Mouse (Mus musculus) cerebellum, adult 8-10 months (tissue): ENCODE data around the gene Fgfr2.

Source experiments
- DNase-seq: peaks from one replicate; pipeline ENCODE4 v3.0.0; 2022

The Fgfr2 gene

GRCm38 (mm10) chr7:132882343-132882742 is 240.8 kb downstream of the Fgfr2 start:
- no peak for DNase-seq

DNA sequence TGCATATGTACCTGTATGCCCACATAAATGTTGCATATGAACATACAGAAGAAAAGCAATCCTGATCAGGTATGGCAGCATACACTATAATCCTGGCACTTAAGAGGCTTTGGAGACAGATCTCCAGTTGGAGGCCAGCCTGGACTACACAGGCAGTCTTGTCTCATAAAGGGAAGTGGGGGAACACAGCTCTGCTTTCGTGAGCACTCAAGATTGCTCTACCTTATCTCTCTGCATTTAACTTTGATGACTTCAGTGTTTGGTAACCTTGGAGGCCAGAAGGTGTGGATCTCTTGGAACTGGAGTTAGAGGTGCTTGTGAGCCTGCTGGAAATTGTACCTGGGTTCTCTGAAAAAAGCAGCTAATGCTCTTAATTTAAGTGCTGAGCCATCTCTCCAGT is 242.9 kb downstream of the Fgfr2 start:
- DNase-seq = no peak

DNA sequence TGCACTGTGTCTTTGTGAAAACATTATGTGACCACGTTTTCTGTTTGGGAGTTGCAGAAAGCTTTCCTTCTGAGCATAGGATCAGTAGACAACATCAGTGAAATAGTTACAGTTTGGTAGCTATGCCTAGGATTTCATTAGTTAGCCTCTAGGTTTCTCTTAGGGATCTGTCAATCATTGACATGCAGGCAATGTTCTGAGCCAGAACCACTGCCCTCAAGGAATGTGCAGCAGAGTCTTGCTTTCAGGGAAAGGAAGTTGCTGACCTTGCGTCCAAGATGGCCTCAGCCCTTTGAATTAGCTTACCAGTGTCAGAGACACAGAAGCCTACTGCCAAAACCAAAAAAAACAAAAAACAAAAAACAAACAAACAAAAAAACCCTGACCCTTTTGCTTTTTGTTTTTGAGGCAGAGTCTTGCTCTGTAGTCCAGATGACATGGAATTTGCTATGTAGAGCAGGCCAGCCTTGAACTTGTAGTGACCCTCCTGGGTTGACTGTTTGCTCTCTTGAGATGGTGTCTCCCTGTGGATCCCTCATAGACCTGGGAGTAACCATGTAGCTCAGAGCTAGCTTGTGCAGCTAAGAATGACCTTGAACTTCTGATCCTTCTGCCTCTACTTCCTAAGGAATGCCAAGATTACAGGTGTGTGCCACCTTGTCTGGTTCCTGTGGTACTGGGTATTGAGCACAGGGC is 247.6 kb downstream of the Fgfr2 start:
- no peak for DNase-seq

GRCm38 (mm10) chr7:132873043-132873442 is 250.1 kb downstream of the Fgfr2 start:
- DNase-seq = no peak

- no peak for DNase-seq
These were observed 256.8 kb downstream of the Fgfr2 start for GRCm38 (mm10) chr7:132866316-132866715.

DNA sequence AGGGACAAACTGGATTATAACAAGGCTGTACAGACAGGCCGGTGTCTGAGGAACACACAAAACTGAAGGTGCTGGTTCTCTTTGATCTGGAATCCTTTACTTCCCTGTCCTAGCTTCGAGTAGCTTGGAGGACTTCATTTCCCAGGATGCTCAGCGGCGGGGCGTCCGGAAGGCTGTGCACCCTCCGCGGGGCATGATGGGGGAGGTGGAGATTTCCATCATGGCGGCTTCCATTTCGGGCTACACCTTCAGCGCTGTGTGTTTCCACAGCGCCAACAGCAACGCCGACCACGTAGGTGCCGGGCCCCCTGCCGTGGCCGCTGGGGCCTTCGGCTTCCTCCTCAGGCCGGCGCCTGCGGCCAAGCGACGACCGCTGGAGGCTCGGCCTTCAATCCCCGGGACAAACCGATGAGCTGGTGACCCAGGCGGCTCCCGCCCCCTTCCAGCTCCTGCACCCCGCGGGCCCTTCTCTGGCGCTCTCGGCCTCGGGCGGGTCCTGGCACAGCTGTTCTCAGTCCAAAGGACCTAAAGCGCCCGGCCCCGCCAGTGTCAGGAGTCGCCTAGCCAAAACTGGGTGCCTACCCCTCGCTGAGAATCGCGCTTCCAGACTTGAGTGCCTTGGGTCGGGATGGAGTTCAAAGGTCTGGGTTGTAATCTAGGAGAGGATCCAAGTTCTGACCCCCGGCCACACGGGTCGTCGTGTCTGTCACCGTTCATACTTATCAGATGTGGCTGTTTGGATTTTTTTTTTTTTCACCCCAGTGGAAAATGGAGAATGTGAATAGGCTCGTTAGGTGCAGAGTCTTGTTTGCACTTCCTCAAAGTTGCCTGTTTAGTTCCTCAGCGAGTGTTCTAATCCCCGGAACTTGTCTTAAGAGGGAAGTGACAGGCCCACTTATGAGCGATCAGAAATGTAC is 263.9 kb downstream of the Fgfr2 start, which contains the start of gene Abraxas2:
Abraxas2 (plus strand) TSS at position 184 of the 917 bp plus-strand sequence.
- peak; percentile 86 for DNase-seq

DNA sequence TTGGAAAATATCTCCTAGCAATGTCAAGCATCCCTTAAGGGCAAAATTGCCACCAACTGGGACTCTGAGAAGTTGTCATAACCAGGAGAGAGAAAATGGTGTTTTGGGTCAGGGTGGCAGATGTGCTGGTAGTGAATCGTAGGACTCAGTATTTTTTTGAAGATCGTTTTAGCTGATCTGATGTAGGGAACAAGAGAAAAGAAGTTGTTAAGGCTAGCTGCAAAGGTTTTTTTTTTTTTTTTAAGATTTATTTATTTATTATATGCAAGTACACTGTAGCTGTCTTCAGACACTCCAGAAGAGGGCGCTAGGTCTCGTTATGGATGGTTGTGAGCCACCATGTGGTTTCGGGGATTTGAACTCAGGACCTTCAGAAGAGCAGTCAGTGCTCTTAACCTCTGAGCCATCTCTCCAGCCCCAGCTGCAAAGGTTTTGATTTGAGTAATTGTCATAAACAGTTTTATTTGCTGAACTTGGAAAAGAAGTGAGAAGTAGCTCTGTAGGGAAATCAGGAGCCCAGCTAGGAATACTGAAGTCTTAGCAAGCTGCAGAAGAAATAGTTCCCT is 265.0 kb downstream of the Fgfr2 start:
- DNase-seq = no peak

GRCm38 (mm10) chr7:132856083-132856482 is 267.1 kb downstream of the Fgfr2 start:
- no peak for DNase-seq

GRCm38 (mm10) chr7:132853946-132854345 is 269.2 kb downstream of the Fgfr2 start:
- DNase-seq = no peak

DNA sequence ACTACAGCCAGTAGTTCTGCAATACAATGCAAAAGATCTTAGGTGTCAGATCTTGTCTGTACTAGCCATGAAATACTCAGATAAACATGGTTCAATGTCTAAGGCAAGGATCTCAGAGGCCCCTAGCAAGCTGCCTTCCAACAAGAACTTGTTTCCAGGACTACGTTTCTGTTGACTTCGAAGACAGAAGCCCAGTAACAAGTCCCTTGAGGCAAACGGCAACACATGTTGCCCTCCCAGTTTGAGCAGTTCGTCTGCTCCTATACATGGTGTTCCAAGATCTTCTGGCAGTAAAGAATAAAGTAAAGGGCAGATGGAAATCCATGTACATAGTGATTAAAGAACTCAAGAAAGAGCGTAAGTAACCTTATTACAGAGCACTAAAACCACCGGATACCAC is 269.8 kb downstream of the Fgfr2 start:
- DNase-seq = no peak

DNA sequence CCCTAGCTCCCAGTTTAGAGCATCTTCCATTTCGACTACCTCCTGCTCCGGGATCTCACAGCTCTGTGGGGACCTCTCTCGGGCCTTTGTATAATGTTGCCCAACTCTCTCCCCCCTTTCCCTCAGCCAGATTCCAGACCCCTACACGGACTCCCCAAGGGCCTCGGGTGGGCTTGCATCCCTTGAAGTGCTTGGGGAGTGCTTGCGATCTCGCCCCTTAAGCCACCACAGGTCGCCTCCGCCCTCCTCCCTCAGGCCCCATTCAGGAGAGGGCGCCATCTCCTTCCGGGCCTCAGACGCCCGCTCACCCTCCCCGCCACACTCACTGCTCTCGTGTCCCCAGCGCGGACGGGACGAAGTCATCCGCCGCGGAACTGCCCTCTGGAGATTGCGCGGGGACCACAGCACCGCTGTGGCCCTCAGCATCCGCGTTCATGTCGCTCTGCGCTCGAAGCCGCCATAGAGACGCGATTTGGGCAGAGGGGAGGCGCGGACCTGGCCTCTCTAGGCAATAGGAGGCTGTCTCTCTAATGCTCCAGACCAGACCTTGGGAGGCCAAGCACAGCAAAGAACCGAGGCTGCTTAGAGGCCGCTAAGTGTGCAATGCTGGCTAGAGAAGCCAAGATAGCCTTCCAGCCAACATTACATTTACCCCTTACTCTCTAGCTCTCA is 270.8 kb downstream of the Fgfr2 start, which contains the start of gene Eef1akmt2:
Eef1akmt2 (minus strand) TSS at position 501 of the 672 bp plus-strand sequence.
- peak; percentile 83 for DNase-seq

DNA sequence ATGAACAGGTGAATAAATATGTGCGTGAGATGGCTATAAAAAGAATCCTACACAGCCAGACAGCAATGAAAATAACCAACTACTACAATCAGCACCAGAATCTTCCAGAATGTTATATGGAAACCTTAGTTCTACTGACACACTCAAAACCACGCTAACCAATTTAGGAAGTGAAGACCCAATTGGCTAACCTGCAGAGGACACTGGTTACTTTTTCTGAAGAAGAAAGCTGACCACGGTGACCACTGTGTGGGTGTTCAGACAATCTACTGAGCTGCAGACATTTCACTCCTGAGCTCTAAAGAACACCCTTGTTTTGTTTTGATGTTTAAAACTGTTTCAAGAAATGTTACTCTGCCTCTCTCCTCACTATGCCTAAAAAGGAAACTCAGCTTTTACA is 280.0 kb downstream of the Fgfr2 start:
- DNase-seq = no peak

- DNase-seq = no peak
These were observed 280.7 kb downstream of the Fgfr2 start for GRCm38 (mm10) chr7:132842455-132842854.

DNA sequence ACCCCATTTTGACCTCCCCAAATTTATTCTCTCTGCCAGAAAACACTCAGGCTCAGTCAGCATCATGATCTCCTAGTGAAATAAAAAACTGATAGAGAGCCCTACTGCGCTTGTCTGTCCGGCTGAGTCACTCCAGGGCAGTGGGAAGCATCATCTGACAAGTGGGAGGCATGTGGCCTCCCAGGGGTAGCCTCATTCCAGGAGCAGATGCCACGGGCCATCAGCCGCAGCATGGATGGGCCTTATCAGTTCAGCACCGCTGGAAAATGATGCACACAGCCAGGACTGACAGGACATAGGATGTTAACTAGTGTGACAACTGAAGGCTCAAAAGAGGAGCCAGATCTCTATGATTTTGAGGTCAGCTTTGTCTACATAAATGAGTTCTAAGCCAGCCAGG is 281.9 kb downstream of the Fgfr2 start:
- DNase-seq = no peak

DNA sequence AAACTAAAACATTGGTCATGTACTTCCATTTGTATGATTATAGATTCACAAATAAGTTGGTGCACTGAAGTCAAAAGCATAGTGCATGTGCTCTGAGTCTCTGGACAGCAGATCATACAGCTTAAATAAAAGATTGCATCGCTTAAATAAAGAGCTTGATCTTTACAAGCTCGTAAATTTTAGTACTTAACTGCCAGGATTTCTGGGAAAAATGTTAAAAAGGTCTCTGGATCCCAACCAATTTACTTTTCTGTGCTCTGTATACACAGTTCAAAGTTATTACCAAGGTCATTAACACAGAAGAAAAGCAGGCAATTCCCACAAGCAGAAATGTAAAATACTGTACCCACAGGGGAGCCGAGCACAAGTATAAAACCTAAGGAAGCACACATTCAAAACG is 292.2 kb downstream of the Fgfr2 start:
- no peak for DNase-seq

DNA sequence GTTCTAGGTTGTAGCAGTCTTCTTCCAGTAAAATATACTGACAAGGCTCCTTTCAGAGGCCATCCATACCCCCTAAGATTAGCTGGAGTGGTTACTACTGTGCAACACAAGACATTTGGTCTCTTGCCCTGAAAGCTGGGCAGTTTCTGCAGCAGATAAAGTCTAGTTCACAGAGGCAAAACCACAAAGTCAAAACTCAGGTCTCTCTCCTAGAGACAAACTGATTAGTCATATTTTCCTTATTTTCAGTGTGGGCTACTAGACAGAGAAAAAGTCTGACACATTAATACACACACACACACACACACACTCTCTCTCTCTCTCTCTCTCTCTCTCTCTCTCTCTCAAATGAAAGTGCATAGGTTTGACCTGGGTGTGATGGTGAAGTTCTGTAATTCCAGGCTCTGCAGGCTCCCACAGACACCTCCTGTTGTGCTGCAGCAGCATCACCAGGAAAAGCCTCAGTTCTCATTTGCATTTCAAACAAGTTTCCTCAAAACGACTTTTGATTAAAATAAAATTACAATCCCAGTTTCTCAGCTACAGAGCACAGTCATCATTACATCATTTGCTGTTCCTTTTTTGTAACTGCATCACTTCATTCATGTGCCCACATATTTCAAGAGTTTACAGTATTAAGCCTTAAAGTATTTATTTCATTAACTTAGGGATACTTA is 298.7 kb downstream of the Fgfr2 start:
- DNase-seq = no peak

- DNase-seq = no peak
These were observed 299.3 kb downstream of the Fgfr2 start for GRCm38 (mm10) chr7:132823832-132824231.

GRCm38 (mm10) chr7:132820692-132821091 is 302.5 kb downstream of the Fgfr2 start:
- DNase-seq = no peak

GRCm38 (mm10) chr7:132817056-132817455 is 306.1 kb downstream of the Fgfr2 start:
- DNase-seq = no peak

- DNase-seq = no peak
These were observed 306.6 kb downstream of the Fgfr2 start for GRCm38 (mm10) chr7:132816528-132816927.

- DNase-seq = no peak
These were observed 308.1 kb downstream of the Fgfr2 start for GRCm38 (mm10) chr7:132815081-132815480.

DNA sequence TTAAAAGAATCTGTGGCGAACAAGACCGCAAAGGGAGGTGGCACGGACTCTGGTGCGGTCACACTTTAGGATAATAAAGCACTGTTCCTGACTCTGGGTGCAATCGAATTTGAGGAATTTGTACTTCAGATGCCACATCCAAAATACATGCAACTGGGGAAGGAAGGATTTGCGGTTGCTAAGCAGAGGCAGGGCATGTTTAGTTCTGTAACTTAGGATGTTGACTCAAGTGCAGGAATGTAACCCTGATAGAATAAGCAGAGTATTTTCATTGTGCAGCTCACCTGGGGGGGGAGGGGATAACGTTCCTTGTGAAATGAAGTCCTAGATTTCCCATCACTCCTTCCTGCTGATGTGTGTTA is 309.1 kb downstream of the Fgfr2 start:
- DNase-seq = no peak
